Mouse (Mus musculus): ENCODE measurements around the gene Prss46. TPM values are rescaled to one million over a fixed set of nuclear protein-coding genes. Genes with fewer than 3 reads are reported as not detected.

The Prss46 gene
- not detected in 2 replicates for polyA plus RNA-seq (2012; rRNA removed)

DNA sequence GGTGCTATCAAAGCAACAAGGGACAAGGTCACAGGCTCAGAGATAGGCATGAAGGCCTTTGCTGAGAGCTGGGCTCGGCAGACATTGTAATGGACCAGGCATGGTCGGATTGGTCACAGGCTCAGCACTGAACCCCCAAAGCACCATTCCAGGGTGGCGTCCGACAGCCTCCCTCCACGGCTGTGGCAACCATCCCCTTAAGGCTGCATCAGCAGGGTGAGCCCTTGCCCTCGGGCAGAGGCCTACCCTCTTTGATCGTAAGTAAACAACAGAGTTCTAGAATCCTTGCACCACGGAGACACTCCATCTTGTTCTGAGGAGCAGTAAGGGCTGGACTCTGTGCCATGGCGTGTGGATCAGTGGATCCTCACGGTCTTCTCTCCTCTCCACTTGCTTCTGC is at the start of gene Prss46:
Gene Prss46 (plus strand): TSS at position 301 of the 400 bp plus-strand sequence.

DNA sequence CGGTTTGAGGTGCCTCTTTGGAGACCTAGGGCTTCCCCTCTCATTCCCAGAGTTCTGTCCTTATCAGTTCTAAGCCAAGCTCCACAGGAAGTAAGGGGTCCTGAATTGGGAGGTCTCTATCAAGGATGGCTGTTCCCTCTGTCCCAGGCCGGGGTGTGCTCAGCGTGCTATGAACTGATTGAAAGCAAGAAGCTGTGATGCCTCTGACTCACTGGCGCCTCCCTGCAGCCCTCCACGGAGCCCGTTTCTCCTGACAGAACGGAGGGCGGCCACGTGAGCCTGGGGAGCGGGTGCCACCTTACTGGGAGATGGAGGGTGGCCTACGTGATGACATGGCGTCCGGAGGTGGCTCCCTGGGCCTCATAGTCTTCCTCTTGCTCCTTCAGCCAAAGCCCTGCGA is 46.4 kb upstream of the Prss46 start, which contains the start of gene Prss42:
Gene Prss42 (plus strand): TSS at position 301 of the 400 bp plus-strand sequence.

DNA sequence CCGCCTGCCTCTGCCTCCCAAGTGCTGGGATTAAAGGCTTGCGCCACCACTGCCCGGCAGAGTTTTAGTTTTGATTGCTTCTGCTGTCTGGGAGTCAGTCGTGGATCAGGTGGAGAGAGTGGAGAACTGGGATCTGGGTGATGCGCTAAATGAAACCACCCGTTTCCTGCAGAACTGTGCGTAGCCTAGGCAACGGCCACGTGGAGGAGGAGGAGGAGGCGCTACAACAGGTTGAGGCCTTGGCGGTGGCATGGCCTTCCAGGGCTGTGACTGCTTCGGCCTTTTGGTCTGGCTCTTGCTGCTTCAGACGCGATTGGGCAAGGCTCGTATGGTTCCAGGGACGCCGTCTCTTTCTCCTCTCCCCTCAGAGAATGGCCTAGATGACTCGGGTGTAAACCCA is 30.5 kb upstream of the Prss46 start, which contains the start of gene Prss44:
Gene Prss44 (plus strand): TSS at position 206 of the 400 bp plus-strand sequence.

DNA sequence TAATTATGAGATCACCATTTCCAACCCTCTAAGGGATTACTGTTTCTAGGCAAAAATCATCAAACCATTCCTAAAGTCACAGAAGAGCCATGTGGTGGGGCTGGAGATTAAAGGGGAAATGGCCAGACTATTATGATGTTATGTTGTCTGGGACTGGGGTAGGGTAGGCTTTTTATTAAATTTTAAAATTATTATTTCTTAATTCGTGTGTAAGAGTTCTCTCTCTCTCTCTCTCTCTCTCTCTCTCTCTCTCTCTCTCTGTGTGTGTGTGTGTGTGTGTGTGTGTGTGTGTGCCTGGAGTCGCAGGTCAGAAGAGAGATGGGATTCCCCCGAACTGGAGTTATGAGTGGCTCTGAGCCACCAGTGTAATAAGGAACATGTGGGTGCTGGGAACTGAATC is 17.9 kb upstream of the Prss46 start, which contains the start of gene Prss43:
Gene Prss43 (plus strand): TSS at position 301 of the 400 bp plus-strand sequence.

GRCm38 (mm10) chr9:110834411-110834810 is 9.9 kb upstream of the Prss46 start, which contains the start of gene Prss45:
Prss45 (plus strand) TSS chr9:110834588.

GRCm38 (mm10) chr9:110857781-110858472 is 13.6 kb downstream of the Prss46 start, which contains the start of gene Prss50:
Prss50 (plus strand) TSS chr9:110857967.

GRCm38 (mm10) chr9:110879191-110879920 is 35.0 kb downstream of the Prss46 start, which contains the start of gene Als2cl:
Als2cl (plus strand) TSS chr9:110879870.

DNA sequence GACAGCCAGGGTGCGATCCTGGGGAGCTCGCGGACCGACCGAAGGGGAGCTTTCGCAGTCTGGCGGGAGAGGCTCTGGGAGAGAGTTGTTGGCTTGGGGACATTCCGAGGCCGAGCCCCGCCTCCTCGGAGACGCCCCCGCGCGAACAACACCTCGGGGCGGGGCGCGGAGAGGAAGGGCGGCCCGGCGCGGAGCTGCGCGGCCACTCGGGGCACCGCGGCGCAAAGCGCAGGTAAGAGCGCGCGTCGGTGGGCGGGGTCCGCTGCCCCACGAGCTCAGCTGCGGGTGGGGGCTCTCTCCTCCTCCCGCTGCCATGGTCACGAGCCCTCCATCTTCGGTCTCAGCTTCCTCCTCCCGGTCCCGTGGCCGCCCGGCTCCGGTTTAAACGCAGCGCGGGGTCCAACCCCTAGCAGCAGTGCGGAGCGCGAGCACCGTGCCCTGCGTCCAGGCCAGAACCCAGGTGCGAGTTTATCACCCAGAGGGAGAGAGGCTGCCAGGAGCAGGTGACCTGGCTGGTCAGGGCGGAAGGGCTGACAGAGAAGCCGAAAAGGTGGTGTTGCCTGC is 35.8 kb downstream of the Prss46 start, which contains the start of gene Tmie:
Gene Tmie (minus strand): TSS at position 116 of the 564 bp plus-strand sequence.

Other genes with a start within 250 kb of the Prss46 start
- gene Nradd, start 220.1 kb upstream of the Prss46 start, polyA plus RNA-seq (2012; rRNA removed): 1.4 and 1.7 TPM in 2 replicates
- 3.5 and 3.9 TPM in 2 replicates for gene Nbeal2, start 190.3 kb upstream of the Prss46 start, polyA plus RNA-seq (2012; rRNA removed)
- 71.9 and 74.5 TPM in 2 replicates for gene Ccdc12, start 188.0 kb upstream of the Prss46 start, polyA plus RNA-seq (2012; rRNA removed)
- 0.06 and 1.3 TPM in 2 replicates for gene Myl3, start 102.6 kb upstream of the Prss46 start, polyA plus RNA-seq (2012; rRNA removed)
- 3.4 and 3.6 TPM in 2 replicates for gene Pth1r, start 97.4 kb upstream of the Prss46 start, polyA plus RNA-seq (2012; rRNA removed)
- gene Prss42, start 46.3 kb upstream of the Prss46 start, polyA plus RNA-seq (2012; rRNA removed): 0.02 TPM in 1 of 2 replicates, not detected in the other
- not detected in 2 replicates for gene Prss44, start 30.5 kb upstream of the Prss46 start, polyA plus RNA-seq (2012; rRNA removed)
- gene Prss43, start 17.8 kb upstream of the Prss46 start, polyA plus RNA-seq (2012; rRNA removed): not detected in 2 replicates
- not detected in 2 replicates for gene Prss45, start 9.9 kb upstream of the Prss46 start, polyA plus RNA-seq (2012; rRNA removed)
- gene Prss50, start 13.5 kb downstream of the Prss46 start, polyA plus RNA-seq (2012; rRNA removed): 6.5 and 7.0 TPM in 2 replicates
- 2.4 and 3.5 TPM in 2 replicates for gene Als2cl, start 35.4 kb downstream of the Prss46 start, polyA plus RNA-seq (2012; rRNA removed)
- 0.88 and 1.3 TPM in 2 replicates for gene Tmie, start 35.6 kb downstream of the Prss46 start, polyA plus RNA-seq (2012; rRNA removed)
- gene Fam240a, start 72.4 kb downstream of the Prss46 start, polyA plus RNA-seq (2012; rRNA removed): not detected in 2 replicates
- gene Tdgf1, start 101.7 kb downstream of the Prss46 start, polyA plus RNA-seq (2012; rRNA removed): not detected in 2 replicates
- gene Lrrc2, start 107.0 kb downstream of the Prss46 start, polyA plus RNA-seq (2012; rRNA removed): 0.08 and 0.21 TPM in 2 replicates
- gene Rtp3, start 146.1 kb downstream of the Prss46 start, polyA plus RNA-seq (2012; rRNA removed): 23.9 and 28.3 TPM in 2 replicates
- 6.5 and 11.7 TPM in 2 replicates for gene Ltf, start 174.8 kb downstream of the Prss46 start, polyA plus RNA-seq (2012; rRNA removed)
- 7.4 and 10.1 TPM in 2 replicates for gene Ccrl2, start 213.0 kb downstream of the Prss46 start, polyA plus RNA-seq (2012; rRNA removed)